Mouse (Mus musculus): ENCODE data around the gene Olfr458. TPM values are rescaled to one million over a fixed set of nuclear protein-coding genes. Genes with fewer than 3 reads are reported as not detected.

The Olfr458 gene
- polyA plus RNA-seq, 1 experiment from 2014 or later = not detected

DNA sequence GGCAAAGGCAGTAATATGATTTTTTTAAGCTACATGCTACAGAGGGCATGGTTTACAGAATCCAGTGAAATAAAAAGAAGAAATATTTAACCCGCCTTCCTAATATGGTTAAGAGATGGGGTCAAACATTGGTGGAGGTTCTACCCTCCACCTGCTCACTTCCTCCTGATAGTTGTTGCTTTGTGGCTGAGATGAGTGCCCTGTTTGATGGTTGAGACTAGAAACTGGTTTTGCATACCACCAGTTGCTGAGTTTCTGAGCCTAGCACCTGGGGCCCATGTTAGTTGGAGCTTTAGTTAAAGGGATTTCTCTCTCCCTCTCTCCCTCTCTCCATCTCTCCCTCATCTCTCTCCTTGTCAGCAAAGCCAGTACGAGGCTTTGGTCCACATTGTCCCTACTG, 17.6 kb downstream of the Olfr458 start:
- Histone ChIP-seq H3K9me3 (ENCODE audit: control insufficient read depth, low read length) (no peaks in the 10 kb centered on the region), H3K4me3 (ENCODE audit: low read depth, low read length) (no peak overlapping the region), H3K27ac (ENCODE audit: low read depth, low read length) (no peak overlapping the region), H3K27me3 (ENCODE audit: control insufficient read depth, insufficient read depth, low read length) (no peaks in the 10 kb centered on the region), H3K4me2 (ENCODE audit: low read depth, low read length) (no peak overlapping the region), H3K4me1 (ENCODE audit: control insufficient read depth, insufficient read depth, low read length) (no peaks in the 10 kb centered on the region), H3K9ac (replicated peaks; ENCODE audit: low read depth, low read length) (no peak overlapping the region), H3K36me3 (ENCODE audit: control insufficient read depth, insufficient read depth, low read length) (no peaks in the 10 kb centered on the region)
- 80% methylated on average over 2 of the region's 2 CpGs for WGBS
- no peak for ATAC-seq (ENCODE audit: low read depth)

DNA sequence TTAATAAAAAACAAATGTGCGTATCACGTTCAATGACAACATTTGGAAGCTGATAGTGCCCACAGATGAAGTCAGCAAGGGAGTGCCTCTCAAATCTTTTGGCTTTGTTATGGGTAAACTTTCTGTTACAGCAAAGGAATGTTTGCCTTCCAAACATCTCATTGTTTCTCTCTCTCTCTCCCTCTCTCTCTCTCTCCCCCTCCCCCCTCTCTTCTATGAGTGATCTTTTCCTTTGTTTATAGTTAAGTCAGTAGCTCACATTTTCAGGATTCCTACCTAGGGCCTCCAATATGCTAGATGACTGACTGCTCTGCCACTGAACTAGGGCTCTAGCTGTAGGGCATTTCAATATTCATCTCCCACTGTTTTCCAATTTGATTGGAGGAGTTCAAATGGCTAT, 20.5 kb downstream of the Olfr458 start:
- 88% methylated on average over 2 of the region's 2 CpGs for WGBS
- ATAC-seq (ENCODE audit: low read depth) = no peak
- no peak overlapping the region for H3K27ac ChIP-seq (ENCODE audit: low read depth, low read length)

DNA sequence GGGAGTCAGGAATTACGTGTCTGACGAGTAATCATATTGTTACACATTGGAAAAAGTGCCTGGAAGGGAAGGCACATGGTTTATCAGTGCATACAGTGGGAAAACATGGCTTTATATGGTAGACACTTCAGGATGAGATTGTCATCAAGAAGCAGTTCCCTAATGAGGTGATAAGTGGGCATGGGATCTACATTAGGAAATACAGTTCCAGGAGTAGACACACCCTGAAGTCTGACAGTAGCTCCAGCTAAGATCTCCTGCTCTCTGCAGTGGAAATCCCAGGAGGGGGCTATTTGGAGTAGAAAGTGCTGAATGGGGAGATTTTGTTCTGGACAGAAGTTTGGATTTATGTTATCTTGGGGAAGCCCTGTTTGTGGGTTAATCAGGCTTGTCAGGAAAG, 23.6 kb downstream of the Olfr458 start:
- no peak for ATAC-seq (ENCODE audit: low read depth)
- WGBS = 81% methylated on average over 2 of the region's 2 CpGs
- H3K4me1 ChIP-seq (ENCODE audit: control insufficient read depth, insufficient read depth, low read length) = no peaks in the 10 kb centered on the region

More for the DNA sequence above, 20.5 kb downstream of the Olfr458 start:
- Histone ChIP-seq H3K36me3 (ENCODE audit: control insufficient read depth, insufficient read depth, low read length) (no peaks in the 10 kb centered on the region), H3K9me3 (ENCODE audit: control insufficient read depth, low read length) (no peaks in the 10 kb centered on the region), H3K4me3 (ENCODE audit: low read depth, low read length) (no peak overlapping the region), H3K27me3 (ENCODE audit: control insufficient read depth, insufficient read depth, low read length) (no peaks in the 10 kb centered on the region), H3K4me1 (ENCODE audit: control insufficient read depth, insufficient read depth, low read length) (no peaks in the 10 kb centered on the region), H3K9ac (replicated peaks; ENCODE audit: low read depth, low read length) (no peak overlapping the region), H3K4me2 (ENCODE audit: low read depth, low read length) (no peak overlapping the region)

GRCm38 (mm10) chr6:42435490-42435889, 29.5 kb downstream of the Olfr458 start:
- Histone ChIP-seq H3K4me3 (ENCODE audit: low read depth, low read length) (no peak overlapping the region), H3K4me1 (ENCODE audit: control insufficient read depth, insufficient read depth, low read length) (no peaks in the 10 kb centered on the region), H3K9ac (replicated peaks; ENCODE audit: low read depth, low read length) (no peak overlapping the region), H3K27ac (ENCODE audit: low read depth, low read length) (no peak overlapping the region), H3K9me3 (ENCODE audit: control insufficient read depth, low read length) (no peaks in the 10 kb centered on the region), H3K27me3 (ENCODE audit: control insufficient read depth, insufficient read depth, low read length) (no peaks in the 10 kb centered on the region), H3K36me3 (ENCODE audit: control insufficient read depth, insufficient read depth, low read length) (no peaks in the 10 kb centered on the region), H3K4me2 (ENCODE audit: low read depth, low read length) (no peak overlapping the region)
- 74% methylated on average over 2 of the region's 2 CpGs for WGBS
- ATAC-seq (ENCODE audit: low read depth) = no peak

More for the DNA sequence above, 23.6 kb downstream of the Olfr458 start:
- no peaks in the 10 kb centered on the region for H3K9me3 ChIP-seq (ENCODE audit: control insufficient read depth, low read length)
- H3K9ac ChIP-seq (replicated peaks; ENCODE audit: low read depth, low read length) = no peak overlapping the region
- no peak overlapping the region for H3K27ac ChIP-seq (ENCODE audit: low read depth, low read length)
- no peak overlapping the region for H3K4me3 ChIP-seq (ENCODE audit: low read depth, low read length)
- H3K36me3 ChIP-seq (ENCODE audit: control insufficient read depth, insufficient read depth, low read length) = no peaks in the 10 kb centered on the region
- H3K27me3 ChIP-seq (ENCODE audit: control insufficient read depth, insufficient read depth, low read length) = no peaks in the 10 kb centered on the region
- H3K4me2 ChIP-seq (ENCODE audit: low read depth, low read length) = no peak overlapping the region

DNA sequence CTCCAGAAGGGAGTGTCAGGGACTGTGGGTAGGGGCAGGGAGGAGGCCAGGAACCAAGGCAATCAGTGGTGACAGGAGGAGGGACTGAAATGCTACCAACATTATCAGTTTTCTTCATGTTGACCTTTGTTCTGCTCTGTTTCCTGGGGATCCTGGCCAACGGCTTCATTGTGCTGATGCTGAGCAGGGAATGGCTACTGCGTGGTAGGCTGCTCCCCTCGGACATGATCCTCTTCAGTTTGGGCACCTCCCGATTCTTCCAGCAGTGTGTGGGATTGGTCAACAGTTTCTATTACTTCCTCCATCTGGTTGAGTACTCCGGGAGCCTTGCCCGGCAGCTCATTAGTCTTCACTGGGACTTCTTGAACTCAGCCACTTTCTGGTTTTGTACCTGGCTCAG, 30.6 kb downstream of the Olfr458 start, which contains the start of gene Tas2r126:
Gene Tas2r126 (plus strand): TSS at position 90 of the 400 bp plus-strand sequence.
- no peak for ATAC-seq (ENCODE audit: low read depth)
- WGBS = 93% methylated on average over 6 of the region's 6 CpGs
- H3K4me2 ChIP-seq (ENCODE audit: low read depth, low read length) = no peak within 1 kb of the TSS
- H3K9me3 ChIP-seq (ENCODE audit: control insufficient read depth, low read length) = no peaks in the 10 kb centered on the region
- H3K4me3 ChIP-seq (ENCODE audit: low read depth, low read length) = no peak within 1 kb of the TSS
- H3K9ac ChIP-seq (replicated peaks; ENCODE audit: low read depth, low read length) = no peak within 1 kb of the TSS
- no peaks in the 10 kb centered on the region for H3K4me1 ChIP-seq (ENCODE audit: control insufficient read depth, insufficient read depth, low read length)
- no peaks in the 10 kb centered on the region for H3K27me3 ChIP-seq (ENCODE audit: control insufficient read depth, insufficient read depth, low read length)
- H3K27ac ChIP-seq (ENCODE audit: low read depth, low read length) = no peak within 1 kb of the TSS
- H3K36me3 ChIP-seq (ENCODE audit: control insufficient read depth, insufficient read depth, low read length) = no peaks in the 10 kb centered on the region

GRCm38 (mm10) chr6:42433554-42433953, 31.4 kb downstream of the Olfr458 start:
- Histone ChIP-seq H3K27ac (ENCODE audit: low read depth, low read length) (no peak overlapping the region), H3K9ac (replicated peaks; ENCODE audit: low read depth, low read length) (no peak overlapping the region), H3K9me3 (ENCODE audit: control insufficient read depth, low read length) (no peaks in the 10 kb centered on the region), H3K36me3 (ENCODE audit: control insufficient read depth, insufficient read depth, low read length) (no peaks in the 10 kb centered on the region), H3K4me1 (ENCODE audit: control insufficient read depth, insufficient read depth, low read length) (no peaks in the 10 kb centered on the region), H3K27me3 (ENCODE audit: control insufficient read depth, insufficient read depth, low read length) (no peaks in the 10 kb centered on the region), H3K4me3 (ENCODE audit: low read depth, low read length) (no peak overlapping the region), H3K4me2 (ENCODE audit: low read depth, low read length) (no peak overlapping the region)
- ATAC-seq (ENCODE audit: low read depth) = no peak
- WGBS = 71% methylated on average over 2 of the region's 2 CpGs

DNA sequence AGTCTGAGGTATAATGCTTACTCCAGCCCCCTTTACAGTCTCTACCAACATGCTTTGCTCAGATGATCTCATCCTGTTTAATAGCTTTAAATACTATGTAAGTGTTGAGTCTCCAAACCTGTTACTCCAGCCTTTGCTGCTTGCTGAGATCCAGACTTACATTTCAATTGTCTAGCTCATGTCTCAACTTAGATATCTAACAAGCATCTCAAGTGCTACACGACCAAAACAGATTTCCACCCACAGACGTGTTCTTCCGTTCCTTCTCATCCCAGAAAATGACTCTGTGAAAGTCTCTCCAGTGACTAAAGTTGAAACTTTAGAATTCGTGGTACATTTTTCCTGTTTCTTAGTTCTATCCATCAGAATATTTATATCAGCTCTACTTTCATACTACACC, 38.7 kb downstream of the Olfr458 start:
- Histone ChIP-seq H3K27me3 (ENCODE audit: control insufficient read depth, insufficient read depth, low read length) (no peaks in the 10 kb centered on the region), H3K4me1 (ENCODE audit: control insufficient read depth, insufficient read depth, low read length) (no peaks in the 10 kb centered on the region), H3K27ac (ENCODE audit: low read depth, low read length) (no peak overlapping the region), H3K36me3 (ENCODE audit: control insufficient read depth, insufficient read depth, low read length) (no peaks in the 10 kb centered on the region), H3K9me3 (ENCODE audit: control insufficient read depth, low read length) (no peaks in the 10 kb centered on the region), H3K4me2 (ENCODE audit: low read depth, low read length) (no peak overlapping the region), H3K4me3 (ENCODE audit: low read depth, low read length) (no peak overlapping the region), H3K9ac (replicated peaks; ENCODE audit: low read depth, low read length) (no peak overlapping the region)
- 88% methylated on average over 4 of the region's 4 CpGs for WGBS
- no peak for ATAC-seq (ENCODE audit: low read depth)

DNA sequence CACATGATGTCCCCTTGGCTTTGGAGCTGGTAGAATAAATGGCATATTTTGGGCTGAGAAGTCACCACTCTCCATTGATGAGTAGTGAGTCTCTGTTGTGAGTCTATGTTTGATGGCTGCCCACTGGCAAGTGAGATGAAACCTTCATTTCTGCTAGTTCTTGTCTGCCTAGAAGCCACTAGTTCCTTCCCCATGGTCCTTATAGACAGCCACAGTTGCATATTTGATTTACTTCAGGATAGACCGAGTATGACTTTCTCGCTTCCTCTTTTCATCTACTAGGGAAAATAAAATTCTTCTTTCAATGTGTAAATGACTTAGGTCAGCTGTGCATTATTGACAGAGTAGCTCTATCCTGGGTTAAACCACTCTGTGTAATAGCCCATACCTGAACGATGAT, 40.5 kb downstream of the Olfr458 start:
- no peak for ATAC-seq (ENCODE audit: low read depth)
- H3K27ac ChIP-seq (ENCODE audit: low read depth, low read length) = no peak overlapping the region
- H3K4me3 ChIP-seq (ENCODE audit: low read depth, low read length) = no peak overlapping the region
- 95% methylated on average over 3 of the region's 3 CpGs for WGBS
- no peaks in the 10 kb centered on the region for H3K27me3 ChIP-seq (ENCODE audit: control insufficient read depth, insufficient read depth, low read length)
- no peaks in the 10 kb centered on the region for H3K36me3 ChIP-seq (ENCODE audit: control insufficient read depth, insufficient read depth, low read length)
- no peaks in the 10 kb centered on the region for H3K9me3 ChIP-seq (ENCODE audit: control insufficient read depth, low read length)
- no peak overlapping the region for H3K9ac ChIP-seq (replicated peaks; ENCODE audit: low read depth, low read length)
- no peak overlapping the region for H3K4me2 ChIP-seq (ENCODE audit: low read depth, low read length)
- no peaks in the 10 kb centered on the region for H3K4me1 ChIP-seq (ENCODE audit: control insufficient read depth, insufficient read depth, low read length)

DNA sequence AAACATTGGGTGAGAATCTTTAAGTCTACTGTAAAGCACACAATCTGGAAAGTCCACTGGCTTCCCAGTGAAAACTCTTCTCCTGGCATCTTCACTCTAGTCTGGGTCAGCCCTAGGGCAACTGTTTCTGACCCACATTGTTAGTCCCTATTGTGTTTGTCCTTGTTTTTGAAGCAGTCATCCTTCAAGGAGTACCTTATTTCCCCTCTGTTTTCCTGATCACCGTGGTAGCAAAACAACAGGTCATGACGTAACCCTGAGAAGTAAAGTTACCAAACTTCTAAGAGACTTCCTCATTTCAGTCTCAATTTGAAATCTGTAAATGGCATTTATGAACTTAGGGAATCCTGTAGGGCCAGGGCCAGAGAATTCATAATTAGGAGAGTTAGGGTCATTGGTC, 43.6 kb downstream of the Olfr458 start:
- no peak overlapping the region for H3K9ac ChIP-seq (replicated peaks; ENCODE audit: low read depth, low read length)
- ATAC-seq (ENCODE audit: low read depth) = no peak
- no peaks in the 10 kb centered on the region for H3K27me3 ChIP-seq (ENCODE audit: control insufficient read depth, insufficient read depth, low read length)
- no peak overlapping the region for H3K4me3 ChIP-seq (ENCODE audit: low read depth, low read length)
- 71% methylated on average over 2 of the region's 2 CpGs for WGBS
- no peaks in the 10 kb centered on the region for H3K4me1 ChIP-seq (ENCODE audit: control insufficient read depth, insufficient read depth, low read length)
- H3K4me2 ChIP-seq (ENCODE audit: low read depth, low read length) = no peak overlapping the region
- H3K36me3 ChIP-seq (ENCODE audit: control insufficient read depth, insufficient read depth, low read length) = no peaks in the 10 kb centered on the region
- H3K9me3 ChIP-seq (ENCODE audit: control insufficient read depth, low read length) = no peaks in the 10 kb centered on the region
- no peak overlapping the region for H3K27ac ChIP-seq (ENCODE audit: low read depth, low read length)

GRCm38 (mm10) chr6:42419443-42419842, 45.6 kb downstream of the Olfr458 start:
- H3K9me3 ChIP-seq (ENCODE audit: control insufficient read depth, low read length) = no peaks in the 10 kb centered on the region
- WGBS = 89% methylated on average over 2 of the region's 2 CpGs
- H3K27ac ChIP-seq (ENCODE audit: low read depth, low read length) = no peak overlapping the region
- H3K9ac ChIP-seq (replicated peaks; ENCODE audit: low read depth, low read length) = no peak overlapping the region
- H3K4me2 ChIP-seq (ENCODE audit: low read depth, low read length) = no peak overlapping the region
- H3K4me1 ChIP-seq (ENCODE audit: control insufficient read depth, insufficient read depth, low read length) = no peaks in the 10 kb centered on the region
- ATAC-seq (ENCODE audit: low read depth) = no peak
- H3K36me3 ChIP-seq (ENCODE audit: control insufficient read depth, insufficient read depth, low read length) = no peaks in the 10 kb centered on the region
- no peaks in the 10 kb centered on the region for H3K27me3 ChIP-seq (ENCODE audit: control insufficient read depth, insufficient read depth, low read length)
- H3K4me3 ChIP-seq (ENCODE audit: low read depth, low read length) = no peak overlapping the region
